ENCODE assay signal across 3 mouse cellular contexts in genomic region chr7:106177065-106177464, GRCm38 (mm10). TPM values are rescaled to one million over a fixed set of nuclear protein-coding genes. Genes with fewer than 3 reads are reported as not detected.
"Had no signal": no experiment of that assay in that cellular context is flagged by ENCODE, and none has a peak within 500 bp of the region (broad histone marks: within the 10 kb centered on the region; RNA-seq: fewer than 3 reads in every experiment).

No protein-coding gene starts in this region.

RNA-seq across cellular contexts. Expression of gene Gvin1, which starts 38.1 kb away (rescaled TPM):
- polyA plus RNA-seq: embryonic facial prominence, embryonic 11.5 days; erythroblast, embryonic 14.5 days; forebrain, postnatal 0 days had no signal
